Mouse (Mus musculus): Measurements from ENCODE around the gene Camk1d.

GRCm38 (mm10) chr2:5709911-5710310, 4.4 kb downstream of the Camk1d start:
- TF ChIP-seq CTCF (IDR thresholded peaks at IDR 0.05; ENCODE audit: low read depth) (no peak), EP300 (IDR thresholded peaks at IDR 0.05; ENCODE audit: low read depth) (no peak)

Measured in liver, embryonic 14.5 days (tissue).